Mouse (Mus musculus) left cerebral cortex, adult 11 months (tissue): ENCODE measurements around the gene Parp8.
"Not testable (repeated sequence)": the region's sequence is repeated elsewhere in the genome, so short reads cannot be mapped to it uniquely, and the experiment has no call there.

ENCODE experiments used
- DNase-seq: peaks from one replicate; pipeline ENCODE4 v3.0.0; 2022; ENCODE audit warnings: low spot score

Gene Parp8

DNA sequence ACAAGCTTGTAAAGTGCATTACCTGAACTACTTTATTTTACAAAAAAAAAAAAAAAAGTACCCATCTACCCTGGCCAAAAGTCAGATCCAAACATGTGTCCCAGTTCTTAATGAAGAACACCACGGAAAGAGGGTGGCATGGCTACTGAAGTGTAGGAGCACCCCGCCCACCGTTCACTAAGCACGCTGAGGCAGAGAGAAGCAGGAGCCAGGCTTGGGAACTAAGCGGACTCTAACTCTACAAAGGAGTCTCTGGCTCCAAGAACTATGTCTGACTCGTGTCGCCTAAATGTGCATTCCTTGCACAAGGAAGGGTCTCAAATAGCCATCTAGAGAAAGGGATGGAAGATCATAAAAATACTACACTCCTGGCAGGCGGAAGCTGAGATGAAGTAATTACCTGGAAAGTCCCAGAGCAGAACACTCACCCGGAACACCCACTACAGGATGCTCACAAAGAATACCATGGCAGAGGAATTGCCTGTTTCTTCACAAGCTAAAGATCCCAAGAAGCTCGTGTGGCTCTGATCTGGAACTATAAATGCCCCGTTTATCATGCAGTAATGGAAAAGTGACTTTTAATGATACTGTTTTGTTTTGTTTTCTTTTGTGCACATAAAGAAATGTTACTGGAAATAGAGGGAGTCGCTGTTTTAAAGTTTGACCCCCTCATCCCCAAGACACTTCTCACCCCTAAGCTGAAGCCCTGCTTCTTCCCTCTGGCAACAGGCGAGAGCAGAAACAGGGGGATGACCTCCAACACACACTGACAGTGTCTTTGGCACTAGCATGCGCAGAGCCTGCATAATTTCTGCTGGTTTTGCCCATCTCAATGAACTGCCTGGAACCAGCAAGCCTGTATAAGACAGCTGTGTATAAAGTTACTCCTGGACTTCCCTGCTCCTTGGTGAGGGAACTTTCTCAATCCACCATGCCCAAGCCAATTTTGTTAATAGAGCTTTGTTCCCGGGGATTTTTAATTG, 62.6 kb downstream of the Parp8 start:
- DNase-seq = no peak

DNA sequence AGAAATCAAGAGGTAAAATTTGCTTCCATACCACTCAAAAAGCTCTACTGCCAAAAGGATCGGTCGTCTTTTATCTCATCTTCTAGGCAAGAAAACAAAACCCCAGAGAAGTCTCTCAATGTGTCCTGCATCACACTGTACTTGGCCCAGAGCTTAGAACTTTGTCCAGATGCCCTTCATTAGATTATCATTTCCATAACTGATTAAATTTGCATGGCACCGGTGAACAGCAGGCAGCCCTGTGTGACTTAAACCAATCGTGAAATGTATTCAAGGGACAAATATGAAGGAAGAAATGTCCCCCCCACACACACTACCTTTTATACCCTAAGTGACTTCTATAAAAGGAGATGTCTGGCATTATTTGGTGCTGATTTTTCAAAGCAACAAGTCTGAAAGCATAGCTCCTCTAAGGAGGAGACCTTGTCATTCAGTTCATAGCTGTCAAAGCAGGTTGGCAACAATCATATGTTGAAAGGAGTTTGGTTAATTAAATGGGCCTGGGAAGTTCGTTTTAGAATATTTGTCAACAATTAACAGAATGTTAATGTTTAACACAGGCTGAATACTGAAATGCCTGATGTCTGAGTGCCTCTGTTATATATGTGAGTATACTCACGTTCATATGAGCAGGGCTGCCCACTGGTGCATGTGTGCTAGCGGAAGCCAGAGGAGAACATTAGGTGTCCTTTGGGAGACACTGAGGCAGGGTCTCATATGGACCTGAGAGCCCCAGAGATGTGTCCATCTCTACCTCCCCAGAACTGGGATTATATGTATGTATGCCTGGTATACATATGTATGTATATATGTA, 66.4 kb downstream of the Parp8 start:
- no peak for DNase-seq

DNA sequence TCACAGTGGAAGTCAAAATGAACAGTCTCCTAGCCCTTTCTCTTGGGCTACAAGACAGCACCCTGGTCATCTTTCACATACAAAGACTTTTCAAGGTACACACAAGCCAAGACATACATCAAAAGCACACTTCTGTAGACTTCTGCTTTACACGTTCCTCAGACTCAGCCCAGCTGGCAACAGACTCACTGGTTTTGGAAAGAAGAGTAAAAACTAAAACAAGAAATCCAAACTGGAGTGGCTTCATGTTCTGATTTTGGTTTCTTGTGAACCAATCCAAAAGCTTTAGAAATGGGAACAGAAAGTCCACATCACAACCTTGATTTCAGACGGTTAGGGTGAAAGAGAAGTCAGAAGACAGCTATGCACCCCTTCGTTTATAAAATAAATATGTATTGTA, 67.8 kb downstream of the Parp8 start:
- no peak for DNase-seq

DNA sequence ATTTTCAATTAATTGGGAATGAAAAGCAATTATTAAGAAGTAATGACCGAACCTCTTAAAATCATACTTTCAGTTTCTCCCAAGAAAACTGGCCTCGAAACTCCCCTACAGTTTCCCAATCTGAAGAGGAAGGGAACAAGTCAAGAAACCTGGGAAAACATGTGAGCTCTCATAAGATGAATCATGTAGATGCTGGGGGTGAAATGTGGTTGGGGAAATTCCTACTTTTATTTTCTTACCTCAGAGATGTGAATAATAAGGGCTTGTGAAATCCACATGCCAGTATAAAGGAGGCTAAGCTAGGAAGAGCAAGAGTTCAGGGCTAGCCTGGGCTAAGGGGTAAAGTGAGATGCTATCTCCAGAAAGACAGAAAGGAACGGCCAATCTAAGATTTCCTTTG, 74.0 kb downstream of the Parp8 start:
- DNase-seq = no peak

DNA sequence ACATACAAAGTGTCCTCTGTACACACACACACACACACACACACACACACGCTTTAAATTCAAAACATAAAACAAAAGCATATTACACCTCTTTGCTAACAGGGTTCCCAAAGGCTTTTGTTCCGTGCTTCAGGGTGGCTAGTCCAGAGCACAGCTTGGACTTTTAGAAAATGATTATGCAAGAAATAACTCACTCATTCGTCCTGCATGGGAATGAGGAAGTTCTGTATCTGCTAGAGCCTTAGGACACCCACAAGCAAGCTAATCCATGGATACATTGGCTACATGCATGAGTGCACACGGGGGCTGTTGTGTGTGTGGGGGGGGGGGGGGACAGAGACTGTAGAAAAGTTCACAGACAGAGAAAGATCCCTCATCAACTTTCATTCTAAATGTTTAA, 75.8 kb downstream of the Parp8 start:
- DNase-seq = no peak

DNA sequence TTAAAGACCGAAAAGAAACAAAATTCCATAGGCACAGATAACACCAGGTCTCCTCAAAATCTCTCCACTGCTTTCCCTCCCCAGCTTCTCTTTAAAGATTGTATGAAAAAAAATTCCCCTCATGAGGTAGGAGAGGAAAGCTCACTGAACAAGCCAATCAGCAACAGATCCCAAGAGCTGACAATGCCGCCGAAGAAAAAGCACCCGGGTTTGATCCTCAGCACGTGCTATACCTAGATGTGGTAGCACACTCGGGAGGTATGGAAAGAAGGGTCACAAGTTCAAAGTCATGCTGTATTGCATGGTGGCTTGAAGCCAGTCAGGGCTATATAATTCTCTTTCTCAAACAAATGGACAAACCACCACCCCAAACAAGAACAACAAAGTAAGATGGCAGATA, 76.3 kb downstream of the Parp8 start:
- DNase-seq = no peak

DNA sequence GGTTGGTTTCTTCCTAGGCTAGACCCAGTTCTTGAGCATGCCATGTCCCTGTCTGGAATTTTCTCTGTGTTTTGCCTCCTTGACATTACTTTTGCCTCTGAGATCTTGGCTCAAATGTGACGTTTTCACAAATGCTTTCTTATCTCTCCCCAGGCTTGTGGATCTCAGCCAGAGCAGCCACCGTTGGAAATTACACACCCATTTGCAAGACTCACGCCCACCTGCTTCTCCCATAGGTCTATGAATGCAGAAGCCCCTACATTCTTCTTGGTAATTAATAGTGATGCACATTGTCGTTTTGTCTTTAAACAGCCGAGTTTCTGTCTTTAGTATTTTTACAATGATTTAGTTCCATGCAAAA, 77.1 kb downstream of the Parp8 start:
- no peak for DNase-seq

DNA sequence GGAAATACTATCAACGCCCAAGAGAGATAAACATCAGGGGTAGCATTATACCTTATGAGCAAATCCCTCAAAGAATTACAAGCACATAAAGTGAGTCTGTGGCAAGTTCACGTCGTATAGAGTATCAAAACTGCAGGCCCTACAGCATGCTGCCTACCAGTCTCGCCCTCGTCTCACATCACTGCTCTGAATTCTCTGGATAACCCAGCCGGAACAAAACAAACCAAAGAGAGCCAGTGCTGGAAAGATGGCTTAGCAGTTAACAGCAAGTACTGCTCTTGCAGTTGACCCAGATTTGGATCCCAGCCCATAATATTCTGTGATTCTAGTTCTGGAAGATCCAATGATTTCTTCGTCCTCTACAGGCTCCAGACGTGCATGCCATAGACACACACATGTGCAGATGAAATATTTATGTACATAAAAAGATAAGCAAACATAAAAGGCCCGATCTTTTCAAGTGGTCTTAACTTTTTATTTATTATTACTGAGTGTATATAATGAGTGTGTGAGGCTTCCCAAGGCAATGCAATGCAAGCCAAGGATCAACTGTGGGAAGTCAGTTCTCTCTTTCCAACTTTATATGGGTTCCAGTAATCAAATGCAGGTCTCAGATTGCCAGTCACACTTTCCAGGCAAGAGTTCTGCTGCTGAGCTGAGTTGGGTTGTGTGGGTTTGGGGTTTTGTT, 77.6 kb downstream of the Parp8 start:
- DNase-seq = no peak

DNA sequence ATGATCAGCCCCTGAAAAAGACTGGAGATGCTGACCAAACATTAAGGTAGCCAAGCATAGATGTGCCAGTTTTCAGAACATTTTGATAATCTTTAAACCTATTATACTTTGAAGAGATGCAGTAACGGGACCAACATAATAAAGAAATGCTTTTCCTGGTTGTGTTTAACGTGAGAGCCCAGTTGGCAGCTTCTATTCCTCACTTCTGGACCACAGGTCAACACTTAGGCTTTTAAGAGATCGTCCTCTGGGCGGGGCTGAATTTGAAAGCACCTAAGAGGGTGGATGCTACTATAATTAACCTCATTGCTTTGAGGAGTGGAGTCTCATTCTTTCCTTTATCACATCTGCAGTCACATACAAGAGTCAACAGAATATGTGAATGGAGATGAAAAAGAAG, 78.8 kb downstream of the Parp8 start:
- DNase-seq = no peak

DNA sequence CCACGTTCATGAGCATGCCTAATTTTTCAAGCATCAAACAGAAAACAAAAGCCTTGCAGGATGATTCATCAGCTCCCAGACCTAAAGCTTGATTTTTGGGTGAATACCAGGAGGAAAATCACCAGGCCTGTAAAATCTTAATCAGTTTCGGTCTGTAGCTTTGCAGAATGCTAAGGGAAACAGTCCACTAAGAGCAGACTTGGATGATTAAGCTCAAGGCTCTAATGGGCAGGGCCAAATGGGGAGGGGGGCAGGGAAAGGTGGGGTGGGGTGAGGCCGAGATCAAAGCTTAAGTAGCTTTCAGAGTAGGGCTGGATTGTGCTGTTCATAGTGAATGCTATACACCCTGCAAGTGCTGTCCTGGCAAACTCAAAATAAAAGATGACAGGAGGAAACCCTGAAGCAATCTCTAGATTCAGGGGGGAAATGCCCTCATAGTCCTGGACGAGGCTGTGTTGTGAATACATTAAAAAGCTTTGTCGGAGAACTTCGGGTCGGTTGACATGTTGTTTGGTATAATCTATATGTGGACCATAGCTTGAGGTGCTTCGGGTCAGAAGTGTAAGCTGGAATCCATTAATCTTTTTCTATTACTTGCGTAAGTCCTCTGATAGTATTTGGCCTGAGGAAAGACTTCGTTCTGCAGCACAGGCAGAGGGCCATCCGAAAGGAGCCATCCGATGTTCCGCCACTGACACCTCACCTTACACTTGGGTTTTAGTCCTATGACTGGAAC, 83.9 kb downstream of the Parp8 start:
- DNase-seq = no peak

DNA sequence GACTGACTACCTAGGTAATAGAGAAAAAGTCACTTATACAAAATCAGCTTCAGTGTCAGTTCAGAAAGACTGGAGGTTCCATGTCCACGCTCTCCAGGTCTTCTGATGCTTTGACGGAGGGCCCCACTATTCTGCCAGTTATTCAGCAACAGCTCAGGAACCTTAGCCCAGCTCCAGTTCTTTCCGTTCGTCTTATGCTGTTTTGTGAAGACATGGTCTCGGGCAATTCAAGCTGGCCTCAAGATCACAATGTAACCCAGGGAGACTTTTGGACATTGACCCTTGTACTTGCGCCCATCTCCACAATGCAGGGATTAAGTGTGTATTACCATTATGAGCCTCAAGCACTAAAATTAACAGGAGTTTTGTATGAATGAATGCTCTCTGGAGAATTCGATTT, 84.6 kb downstream of the Parp8 start:
- no peak for DNase-seq

DNA sequence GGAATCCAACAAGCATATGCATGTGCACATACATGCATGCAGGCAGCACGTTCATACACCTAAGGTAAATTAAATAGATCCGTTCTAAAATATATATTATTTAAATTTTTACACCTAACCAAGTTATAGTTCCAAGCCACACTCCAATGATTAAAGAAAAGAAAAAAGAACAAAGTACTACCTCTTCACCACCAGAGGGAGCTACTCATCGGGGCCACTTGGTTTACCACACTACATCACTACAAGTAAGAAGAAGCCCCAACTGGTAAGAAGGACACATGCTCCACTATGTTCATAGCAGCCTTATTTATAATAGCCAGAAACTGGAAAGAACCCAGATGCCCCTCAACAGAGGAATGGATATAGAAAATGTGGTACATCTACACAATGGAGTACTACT, 88.3 kb downstream of the Parp8 start:
- DNase-seq = not testable (repeated sequence)

DNA sequence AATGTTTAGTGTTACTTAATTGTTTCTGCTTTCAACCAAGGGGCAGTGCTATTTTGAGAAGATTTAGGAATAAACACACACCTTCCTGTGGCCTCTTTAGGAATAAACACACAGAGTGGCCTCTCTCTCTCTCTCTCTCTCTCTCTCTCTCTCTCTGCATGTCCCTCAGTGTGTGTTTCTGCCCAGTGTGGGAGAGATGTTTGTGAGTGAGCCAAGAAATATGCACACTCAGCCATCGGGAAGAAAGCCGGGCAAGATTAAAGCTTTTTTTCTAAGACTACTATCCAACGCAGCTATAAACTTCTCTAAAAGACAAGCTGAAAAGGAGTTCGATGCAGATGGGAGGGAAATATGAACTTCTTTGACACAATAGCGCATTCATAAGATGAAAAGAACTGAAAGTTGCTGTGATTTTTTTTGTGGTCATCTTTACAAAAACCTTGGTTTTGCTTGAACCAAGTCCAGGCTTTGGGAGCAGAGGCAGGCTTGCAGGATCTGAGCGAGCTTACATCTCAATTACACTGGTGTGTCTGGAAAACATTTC, 107.9 kb downstream of the Parp8 start:
- DNase-seq = no peak

DNA sequence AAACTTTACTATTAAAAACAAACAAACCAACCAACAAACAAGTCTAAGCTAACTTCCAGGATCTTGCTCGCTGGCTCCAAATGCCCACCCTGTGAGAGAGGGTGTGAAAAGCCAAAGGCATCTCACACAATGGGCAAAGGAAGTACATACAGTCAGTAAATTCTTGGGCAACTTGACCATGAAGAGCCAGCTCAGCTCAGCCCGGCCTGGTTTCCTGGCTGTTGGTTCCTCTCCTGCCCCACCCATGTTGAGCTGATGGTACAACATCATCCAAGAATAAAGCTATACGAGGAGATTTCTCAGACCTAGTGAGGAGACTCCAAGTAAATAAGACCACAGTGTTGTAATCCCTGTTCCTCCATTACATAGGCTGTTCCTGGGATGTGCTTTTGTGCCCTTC, 117.1 kb downstream of the Parp8 start:
- DNase-seq = no peak

DNA sequence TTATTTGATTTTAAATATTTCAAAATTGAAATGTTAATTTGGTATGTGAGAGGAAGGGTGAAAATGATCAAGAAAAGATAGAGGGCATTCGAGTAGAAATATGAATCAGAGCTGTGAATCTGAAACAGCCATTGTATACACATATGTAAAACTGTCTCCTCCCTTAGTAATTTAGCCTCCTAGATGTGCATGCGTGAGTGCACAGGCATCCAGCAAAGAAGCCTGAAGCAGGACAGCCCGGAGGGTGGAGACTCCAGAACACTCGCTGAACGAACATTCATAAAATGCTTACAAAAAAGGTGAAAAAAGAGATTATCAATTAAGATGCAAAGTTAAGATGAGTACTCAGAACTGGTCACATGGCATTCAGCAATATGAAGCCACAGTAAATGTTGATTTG, 121.9 kb downstream of the Parp8 start:
- no peak for DNase-seq

DNA sequence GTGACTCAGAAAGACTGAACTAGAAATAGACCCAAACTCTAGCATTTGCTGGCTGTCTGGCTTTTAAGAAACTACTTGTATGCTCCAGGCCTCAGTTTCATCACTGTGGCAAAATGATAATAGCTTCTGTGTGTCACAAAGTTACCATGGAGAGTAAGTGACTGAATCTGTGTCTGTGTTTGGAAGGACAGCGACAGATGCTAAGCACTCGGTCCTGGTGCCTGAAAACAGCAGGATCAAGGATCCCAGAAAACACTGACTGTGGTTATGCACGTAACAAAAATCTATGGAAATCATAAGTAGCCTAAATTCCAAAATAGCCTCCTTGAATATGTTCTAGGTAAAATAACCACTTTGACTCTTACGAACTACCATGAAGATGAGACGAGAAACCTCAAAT, 126.9 kb downstream of the Parp8 start:
- DNase-seq = no peak

DNA sequence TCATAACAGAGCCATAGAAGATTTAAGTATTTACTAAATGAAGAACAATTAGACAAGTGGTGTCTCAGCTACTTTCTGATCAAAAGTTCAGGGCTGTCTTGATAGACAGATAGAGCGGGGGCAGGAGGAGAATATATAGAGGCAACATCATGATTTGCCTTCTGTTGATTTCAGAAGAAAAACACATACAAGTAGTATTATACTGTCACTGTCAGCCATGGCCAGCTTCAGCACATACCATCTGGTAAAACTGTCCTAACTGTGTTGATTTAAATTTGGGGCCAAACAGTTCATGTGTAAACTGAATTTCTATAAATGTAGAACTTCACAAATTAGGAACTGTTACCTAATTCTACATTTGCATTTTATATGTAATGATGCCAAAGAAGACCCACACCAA, 127.6 kb downstream of the Parp8 start:
- DNase-seq = no peak

DNA sequence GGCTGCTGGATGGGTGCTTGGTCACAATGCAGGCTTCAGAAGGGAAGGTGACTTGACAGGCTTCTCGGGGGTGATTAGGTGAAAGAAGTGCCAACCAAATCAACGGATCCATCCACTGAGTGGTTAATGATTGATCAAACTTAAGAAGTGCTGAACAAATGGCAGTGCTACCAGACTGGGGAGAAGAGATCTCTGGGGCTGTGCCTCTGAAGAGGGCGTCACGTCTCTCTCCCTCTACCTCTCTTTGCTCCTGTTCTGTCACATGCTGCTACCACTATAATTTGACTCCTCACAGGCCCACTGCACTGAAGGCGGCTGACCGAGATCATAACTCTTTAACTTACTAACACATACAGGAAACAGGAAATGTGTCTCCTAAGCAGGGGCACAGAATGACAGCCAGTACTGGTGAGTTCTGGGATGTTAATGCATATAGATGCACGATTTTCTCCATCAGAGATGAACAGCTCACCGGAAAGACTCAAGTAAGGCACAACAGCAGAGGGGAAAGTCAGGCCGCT, 140.9 kb downstream of the Parp8 start:
- DNase-seq = no peak

DNA sequence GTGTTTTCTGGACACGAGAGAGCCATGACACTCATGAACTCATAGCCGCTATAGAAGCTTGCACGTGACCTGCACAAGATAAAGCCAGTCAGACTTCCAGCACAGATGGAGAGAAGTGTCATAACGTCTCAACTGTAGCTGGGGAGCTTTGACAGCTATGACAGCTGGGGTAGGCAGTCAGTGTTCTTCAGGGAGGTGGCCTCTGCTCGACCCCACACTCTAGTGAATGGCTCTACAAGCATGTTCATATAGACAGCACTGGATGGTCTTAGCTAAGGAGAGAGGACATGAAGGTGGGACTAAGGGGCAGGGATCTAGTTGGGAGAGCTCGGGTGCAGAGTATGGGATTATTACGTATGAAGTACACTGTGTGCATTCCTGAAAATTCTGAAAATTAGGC, 143.1 kb downstream of the Parp8 start:
- DNase-seq = no peak

DNA sequence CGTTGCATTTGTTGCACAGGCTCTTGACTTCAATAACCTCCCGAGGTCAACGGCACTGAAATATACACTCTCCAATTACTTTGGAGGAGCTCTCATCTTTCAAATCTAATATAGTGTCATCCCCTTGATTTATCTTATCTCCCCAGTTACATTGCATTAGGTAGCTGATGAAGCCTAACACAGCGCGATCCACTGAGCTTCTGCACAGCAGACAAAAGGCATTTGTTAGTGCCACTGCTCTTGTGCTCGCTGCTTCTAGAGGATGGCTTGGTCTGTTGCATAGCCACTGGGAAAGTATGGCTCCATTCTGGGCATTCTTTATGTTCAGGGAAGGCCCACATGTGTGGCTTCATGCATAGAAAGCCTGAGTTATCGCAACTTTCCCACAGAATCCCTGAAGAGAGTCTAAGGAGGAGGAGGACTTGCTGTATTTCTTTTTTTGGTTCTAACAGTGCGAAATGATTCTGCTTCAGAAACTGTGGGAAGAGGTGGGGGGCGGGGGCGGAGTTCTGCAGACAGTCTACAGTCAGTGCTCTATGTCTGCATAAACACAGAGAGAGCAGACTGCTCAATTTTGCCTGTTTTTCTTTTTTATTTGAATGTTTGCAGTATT, 145.7 kb downstream of the Parp8 start:
- DNase-seq = no peak

DNA sequence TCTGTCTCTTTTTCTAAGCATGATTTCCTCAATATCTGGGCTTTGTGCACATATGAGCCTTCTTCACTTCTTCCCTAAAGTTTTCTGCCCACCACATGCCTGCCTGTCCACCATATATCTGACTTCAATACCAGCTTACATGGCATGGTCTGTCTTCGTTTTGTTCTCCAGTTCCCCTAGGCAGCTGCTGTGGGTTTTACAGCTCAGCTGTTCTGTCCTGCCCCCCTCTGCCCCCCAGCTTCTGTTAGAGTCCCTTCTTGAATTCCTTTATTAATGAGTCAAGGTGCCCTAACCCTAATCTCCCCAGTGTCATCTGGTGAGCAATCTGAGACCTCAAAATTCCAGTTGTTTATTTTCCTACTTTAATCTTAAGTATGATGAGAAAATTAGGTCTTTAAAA, 155.1 kb downstream of the Parp8 start:
- DNase-seq = no peak
